Mouse (Mus musculus) spleen, embryonic (tissue): ENCODE measurements at regions not wholly inside any gene's neighbourhood (a gene's known extent, or its start where the extent isn't known, plus 50 kb on each side); places are given as distances from the start of the nearest gene placed in this dataset.

ENCODE experiments used
- CTCF ChIA-PET: fragments of 350-600 bp; sonication (Branson Sonifier 250); formaldehyde crosslinking; loops from one replicate; lab custom pipeline; 2022; lab: Charles Lee

GRCm38 (mm10) chr15:42301956-42302355 is 2167.8 kb downstream of the 9330182O14Rik start:
- CTCF ChIA-PET: no interaction called here

- CTCF ChIA-PET: no interaction called here
These were observed 2169.9 kb downstream of the 9330182O14Rik start for GRCm38 (mm10) chr15:42304097-42304496.

GRCm38 (mm10) chr15:42309586-42309985 is 2175.4 kb downstream of the 9330182O14Rik start:
- CTCF ChIA-PET: no interaction called here

- CTCF ChIA-PET: no interaction called here
These were observed 2177.0 kb downstream of the 9330182O14Rik start for GRCm38 (mm10) chr15:42311166-42311565.

- CTCF ChIA-PET: no interaction called here
These were observed 2186.2 kb downstream of the 9330182O14Rik start for GRCm38 (mm10) chr15:42320349-42320748.

GRCm38 (mm10) chr15:42322940-42323339 is 2188.8 kb downstream of the 9330182O14Rik start:
- CTCF ChIA-PET: no interaction called here

- CTCF ChIA-PET: no interaction called here
These were observed 2191.1 kb downstream of the 9330182O14Rik start for GRCm38 (mm10) chr15:42325221-42325620.

- CTCF ChIA-PET: no interaction called here
These were observed 2194.4 kb downstream of the 9330182O14Rik start for GRCm38 (mm10) chr15:42328535-42328934.

- CTCF ChIA-PET: no interaction called here
These were observed 2195.6 kb downstream of the 9330182O14Rik start for GRCm38 (mm10) chr15:42329742-42330141.

GRCm38 (mm10) chr15:42333642-42334041 is 2199.5 kb downstream of the 9330182O14Rik start:
- CTCF ChIA-PET: no interaction called here

GRCm38 (mm10) chr15:42346131-42346530 is 2212.0 kb downstream of the 9330182O14Rik start:
- CTCF ChIA-PET: no interaction called here

GRCm38 (mm10) chr15:42361871-42362270 is 2227.7 kb downstream of the 9330182O14Rik start:
- CTCF ChIA-PET: no interaction called here

- CTCF ChIA-PET: no interaction called here
These were observed 2230.8 kb downstream of the 9330182O14Rik start for GRCm38 (mm10) chr15:42364979-42365378.

GRCm38 (mm10) chr15:42366796-42367195 is 2232.6 kb downstream of the 9330182O14Rik start:
- CTCF ChIA-PET: no interaction called here

- CTCF ChIA-PET: no interaction called here
These were observed 2235.4 kb downstream of the 9330182O14Rik start for GRCm38 (mm10) chr15:42369603-42370002.

GRCm38 (mm10) chr15:42370044-42370443 is 2235.9 kb downstream of the 9330182O14Rik start:
- CTCF ChIA-PET: no interaction called here

- CTCF ChIA-PET: interaction anchor here (0.6 kb wide), 1 partner anchor 294 kb away, joined by 4 read pairs; no protein-coding TSS in a partner anchor
These were observed 2238.6 kb downstream of the 9330182O14Rik start for GRCm38 (mm10) chr15:42372704-42373286.
